ENCODE assay signal across 8 mouse cellular contexts in the genomic region with DNA sequence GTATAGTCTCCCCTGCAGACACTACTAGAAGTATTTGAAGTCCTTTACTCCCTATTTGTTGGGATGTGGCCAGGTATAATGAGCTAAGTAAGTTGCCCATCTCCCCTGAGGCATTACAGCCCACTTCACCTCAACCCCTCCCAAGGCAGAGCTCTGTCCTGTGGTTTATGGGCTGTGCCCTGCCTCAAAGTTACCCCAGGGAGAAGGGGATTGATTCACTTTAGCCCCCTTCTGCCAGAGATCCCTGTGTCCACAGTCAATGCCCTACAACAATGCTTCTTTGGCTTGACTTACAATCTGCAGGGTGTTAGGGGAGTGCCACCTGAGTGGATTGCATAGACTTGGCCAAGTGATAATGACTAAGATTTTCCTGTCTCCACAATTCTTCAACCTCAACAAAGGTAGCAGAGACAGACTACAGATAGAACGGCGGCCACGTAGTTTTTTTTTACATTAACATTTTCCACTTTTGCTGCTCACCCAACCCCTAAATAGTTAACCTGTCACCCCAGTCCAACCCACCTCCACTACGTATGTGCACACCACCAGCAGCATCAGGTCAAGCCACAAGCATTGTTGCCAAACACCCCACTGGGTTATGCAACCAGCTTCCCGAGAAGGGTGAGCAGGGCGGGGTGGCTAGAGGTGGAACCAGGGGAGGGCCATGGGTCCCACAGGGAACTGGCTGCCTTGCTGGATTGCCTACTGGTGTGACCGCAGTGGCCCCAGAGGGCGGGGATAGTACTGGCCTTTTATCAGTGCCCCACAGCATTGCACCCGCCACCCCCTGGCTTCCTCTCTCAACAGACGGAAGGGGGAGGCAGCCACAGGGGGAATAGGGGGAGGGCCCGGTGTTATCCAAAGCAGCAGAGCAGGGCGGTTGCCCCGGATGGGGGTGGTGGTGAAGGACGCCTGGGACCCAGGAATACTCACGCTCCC. TPM values are rescaled to one million over a fixed set of nuclear protein-coding genes. Genes with fewer than 3 reads are reported as not detected.
DNase-seq lines count a peak whose midpoint lies in the region; ATAC-seq and TF ChIP-seq lines count a peak whose summit lies in the region.

A gene (minus strand): TSS at position 614 of the 939 bp plus-strand sequence.

- peaks cover 27% of the 10 kb centered on the region for H3K27me3 ChIP-seq in forebrain, embryonic 13.5 days
- no peaks in the 10 kb centered on the region for H3K27me3 ChIP-seq in forebrain, embryonic 14.5 days (replicated peaks; ENCODE audit: control insufficient read depth, insufficient read depth, low read length)
- H3K27me3 ChIP-seq in heart, embryonic 13.5 days (replicated peaks): no peaks in the 10 kb centered on the region
- H3K27me3 ChIP-seq in kidney, embryonic 16.5 days (ENCODE audit: insufficient read depth, low read length): no peaks in the 10 kb centered on the region

- TF ChIP-seq CTCF in cortical plate, adult 2 months (IDR thresholded peaks at IDR 0.05; ENCODE audit: extremely low read depth, insufficient read depth, low read length): no peak

- WGBS in forebrain, embryonic 13.5 days: 15% methylated on average over 15 of the region's 15 CpGs
- WGBS in forebrain, embryonic 14.5 days: 16% methylated on average over 15 of the region's 15 CpGs
- 5% methylated on average over 15 of the region's 15 CpGs for WGBS in heart, embryonic 13.5 days
- WGBS in kidney, embryonic 16.5 days: 13% methylated on average over 15 of the region's 15 CpGs

- H3K4me3 ChIP-seq in forebrain, embryonic 13.5 days: no peak within 1 kb of the TSS
- H3K4me3 ChIP-seq in forebrain, embryonic 14.5 days (ENCODE audit: low read depth, low read length): no peak within 1 kb of the TSS
- H3K4me3 ChIP-seq in cortical plate, adult 2 months (ENCODE audit: insufficient read depth, low read length): no peak within 1 kb of the TSS
- peak within 1 kb of the TSS; percentile 41 for H3K4me3 ChIP-seq in heart, embryonic 13.5 days
- peak within 1 kb of the TSS; percentile 17 for H3K4me3 ChIP-seq in kidney, embryonic 16.5 days (ENCODE audit: low read length)

- DNase-seq in forebrain, embryonic 14.5 days (ENCODE audit: low spot score): no peak
- peak; percentile 90 to 94 for DNase-seq in lung, postnatal 4 days
- DNase-seq in spleen, postnatal 10 days (ENCODE audit: low spot score in 2 of 2): peak; percentile 91 to 95

- no peak for ATAC-seq in forebrain, embryonic 13.5 days
- ATAC-seq in forebrain, embryonic 14.5 days: no peak
- ATAC-seq in heart, embryonic 13.5 days (ENCODE audit: extremely low read depth, insufficient number of reproducible peaks, low FRiP score, low TSS enrichment): peak; percentile 82
- peak; percentile 81 for ATAC-seq in kidney, embryonic 16.5 days (ENCODE audit: low FRiP score, low TSS enrichment)
- ATAC-seq in frontal cortex, adult (ENCODE audit: low TSS enrichment): no peak

- no peak for TF ChIP-seq POLR2A in cortical plate, adult 2 months (IDR thresholded peaks at IDR 0.05; ENCODE audit: extremely low read depth, insufficient read depth, low read length)

- no peaks in the 10 kb centered on the region for H3K9me3 ChIP-seq in forebrain, embryonic 13.5 days (replicated peaks)
- no peaks in the 10 kb centered on the region for H3K9me3 ChIP-seq in forebrain, embryonic 14.5 days (replicated peaks; ENCODE audit: control insufficient read depth, low read length)
- no peaks in the 10 kb centered on the region for H3K9me3 ChIP-seq in heart, embryonic 13.5 days
- H3K9me3 ChIP-seq in kidney, embryonic 16.5 days (ENCODE audit: low read length): no peaks in the 10 kb centered on the region

- no peak within 1 kb of the TSS for H3K27ac ChIP-seq in forebrain, embryonic 13.5 days
- no peak within 1 kb of the TSS for H3K27ac ChIP-seq in forebrain, embryonic 14.5 days (ENCODE audit: low read depth, low read length)
- 0 out of 2 replicates have a peak within 1 kb of the TSS, but pooled peaks have one; percentile 25 for H3K27ac ChIP-seq in cortical plate, adult 2 months (ENCODE audit: insufficient read depth, low read length)
- H3K27ac ChIP-seq in heart, embryonic 13.5 days (replicated peaks): peak within 1 kb of the TSS; percentile 46
- no peak within 1 kb of the TSS for H3K27ac ChIP-seq in kidney, embryonic 16.5 days (ENCODE audit: low read length)

- 0 out of 2 replicates have a peak within 1 kb of the TSS, but pooled peaks have one; percentile 34 for H3K9ac ChIP-seq in forebrain, embryonic 13.5 days
- no peak within 1 kb of the TSS for H3K9ac ChIP-seq in forebrain, embryonic 14.5 days (ENCODE audit: low read length)
- peak within 1 kb of the TSS; percentile 72 for H3K9ac ChIP-seq in heart, embryonic 13.5 days
- H3K9ac ChIP-seq in kidney, embryonic 16.5 days (replicated peaks; ENCODE audit: low read length): peak within 1 kb of the TSS; percentile 20; the same call in 1 of the 2 replicates

- H3K4me2 ChIP-seq in forebrain, embryonic 13.5 days: peak within 1 kb of the TSS; percentile 24; the same call in 1 of the 2 replicates
- no peak within 1 kb of the TSS for H3K4me2 ChIP-seq in forebrain, embryonic 14.5 days (ENCODE audit: low read length)
- H3K4me2 ChIP-seq in heart, embryonic 13.5 days: peak within 1 kb of the TSS; percentile 85
- H3K4me2 ChIP-seq in kidney, embryonic 16.5 days (replicated peaks; ENCODE audit: low read depth, low read length): peak within 1 kb of the TSS; percentile 52

- no peaks in the 10 kb centered on the region for H3K36me3 ChIP-seq in forebrain, embryonic 13.5 days (ENCODE audit: poor library complexity, severe bottlenecking)
- H3K36me3 ChIP-seq in forebrain, embryonic 14.5 days (ENCODE audit: control insufficient read depth, insufficient read depth, low read length): no peaks in the 10 kb centered on the region
- H3K36me3 ChIP-seq in heart, embryonic 13.5 days: no peaks in the 10 kb centered on the region
- H3K36me3 ChIP-seq in kidney, embryonic 16.5 days (ENCODE audit: insufficient read depth, low read length): no peaks in the 10 kb centered on the region

- H3K4me1 ChIP-seq in forebrain, embryonic 13.5 days: peaks cover 8% of the 10 kb centered on the region
- peaks cover 4% of the 10 kb centered on the region for H3K4me1 ChIP-seq in forebrain, embryonic 14.5 days (ENCODE audit: control insufficient read depth, insufficient read depth, low read length)
- H3K4me1 ChIP-seq in cortical plate, adult 2 months (ENCODE audit: control insufficient read depth, insufficient read depth, low read length): no peaks in the 10 kb centered on the region
- peaks cover 41% of the 10 kb centered on the region for H3K4me1 ChIP-seq in heart, embryonic 13.5 days
- peaks cover 25% of the 10 kb centered on the region for H3K4me1 ChIP-seq in kidney, embryonic 16.5 days (ENCODE audit: insufficient read depth, low read length)

RNA-seq across cellular contexts. Expression of the gene that starts here (rescaled TPM):
- 0.57 and 1.6 TPM in 2 replicates for polyA plus RNA-seq in forebrain, embryonic 13.5 days (2015; fragmentation: Nextera tagmentation; extraction: Ambion mirVana)
- polyA plus RNA-seq in forebrain, embryonic 14.5 days (2014; fragmentation: Nextera tagmentation; extraction: Ambion mirVana): 0.42 and 1.1 TPM in 2 replicates
- polyA plus RNA-seq in cortical plate, adult 2 months (2012; rRNA removed): 0.11 and 0.21 TPM in 2 replicates
- polyA plus RNA-seq in heart, embryonic 13.5 days (2015; fragmentation: Nextera tagmentation; extraction: Ambion mirVana): 7.2 and 8.2 TPM in 2 replicates
- polyA plus RNA-seq in kidney, embryonic 16.5 days (2015; fragmentation: Nextera tagmentation; extraction: Ambion mirVana): 3.8 and 4.2 TPM in 2 replicates

Comparison
In these comparisons a context has a peak if more than half of its experiments do, and no peak if none do; other contexts are left out.
1. ATAC-seq: peak in heart, embryonic 13.5 days (single experiment) and kidney, embryonic 16.5 days (single experiment); none in forebrain, embryonic 13.5 days (single experiment), forebrain, embryonic 14.5 days (single experiment) and frontal cortex, adult (single experiment).
2. H3K27ac ChIP-seq: peak in cortical plate, adult 2 months (single experiment) and heart, embryonic 13.5 days (single experiment); none in forebrain, embryonic 13.5 days (single experiment), forebrain, embryonic 14.5 days (single experiment) and kidney, embryonic 16.5 days (single experiment).
3. H3K4me3 ChIP-seq: peak in heart, embryonic 13.5 days (single experiment) and kidney, embryonic 16.5 days (single experiment); none in forebrain, embryonic 13.5 days (single experiment), forebrain, embryonic 14.5 days (single experiment) and cortical plate, adult 2 months (single experiment).